Mouse (Mus musculus): ENCODE results near the gene Mgat2. TPM values are rescaled to one million over a fixed set of nuclear protein-coding genes. Genes with fewer than 3 reads are reported as not detected.

Mgat2 gene
- polyA plus RNA-seq (2012; fragmentation: generic; extraction: Trizol) = 10 to 100 TPM in 1 of 2 experiments, 1 to 10 TPM in 1; 5.5 to 20.9 TPM

GRCm38 (mm10) chr12:69183583-69184308 is at the start of gene Mgat2, which contains the start of gene Rpl36al:
Gene Mgat2, plus strand, starts transcription at chr12:69184157.
Gene Rpl36al, minus strand, starts transcription at chr12:69184083.

GRCm38 (mm10) chr12:69158765-69159577 is 25.0 kb upstream of the Mgat2 start, which contains the start of gene Rps29:
Gene Rps29, minus strand, starts transcription at chr12:69159186.

GRCm38 (mm10) chr12:69168461-69169106 is 15.4 kb upstream of the Mgat2 start, which contains the start of gene Lrr1:
Gene Lrr1, plus strand, starts transcription at chr12:69168814.

GRCm38 (mm10) chr12:69196444-69197377 is 12.8 kb downstream of the Mgat2 start, which contains the start of gene Gm49383:
Gene Gm49383, minus strand, starts transcription at chr12:69197104.

GRCm38 (mm10) chr12:69198164-69198535 is 14.2 kb downstream of the Mgat2 start, which contains the start of gene Dnaaf2:
Gene Dnaaf2, minus strand, starts transcription at chr12:69198429.

GRCm38 (mm10) chr12:69204052-69204833 is 20.3 kb downstream of the Mgat2 start, which contains the start of gene Gm49384:
Gene Gm49384, minus strand, starts transcription at chr12:69204267.

GRCm38 (mm10) chr12:69227776-69228466 is 44.0 kb downstream of the Mgat2 start, which contains the start of gene Pole2:
Gene Pole2, minus strand, starts transcription at chr12:69228195.

Other genes with a start within 250 kb of the Mgat2 start
- gene Rps29, start 25.0 kb upstream of the Mgat2 start, polyA plus RNA-seq (2012; fragmentation: generic; extraction: Trizol) = 1,000 to 10,000 TPM; 5,905 to 9,496 TPM
- gene Lrr1, start 15.3 kb upstream of the Mgat2 start, polyA plus RNA-seq (2012; fragmentation: generic; extraction: Trizol) = 1 to 10 TPM; 5.6 to 8.9 TPM
- 100 to 1,000 TPM; 638 to 657 TPM for gene Rpl36al, start 74 bp upstream of the Mgat2 start, polyA plus RNA-seq (2012; fragmentation: generic; extraction: Trizol)
- 1 to 10 TPM; 1.0 to 1.2 TPM for gene Gm49383, start 12.9 kb downstream of the Mgat2 start, polyA plus RNA-seq (2012; fragmentation: generic; extraction: Trizol)
- gene Dnaaf2, start 14.3 kb downstream of the Mgat2 start, polyA plus RNA-seq (2012; fragmentation: generic; extraction: Trizol) = 1 to 10 TPM; 2.8 to 3.5 TPM
- 1 to 10 TPM; 3.1 to 5.5 TPM for gene Gm49384, start 20.1 kb downstream of the Mgat2 start, polyA plus RNA-seq (2012; fragmentation: generic; extraction: Trizol)
- gene Pole2, start 44.0 kb downstream of the Mgat2 start, polyA plus RNA-seq (2012; fragmentation: generic; extraction: Trizol) = 1 to 10 TPM; 4.1 to 6.2 TPM
- 1 to 10 TPM in 1 of 2 experiments, under 1 TPM in 1; 0.68 to 5.9 TPM for gene Klhdc1, start 57.0 kb downstream of the Mgat2 start, polyA plus RNA-seq (2012; fragmentation: generic; extraction: Trizol)
- gene Klhdc2, start 112.5 kb downstream of the Mgat2 start, polyA plus RNA-seq (2012; fragmentation: generic; extraction: Trizol) = 10 to 100 TPM; 16.4 to 49.1 TPM
- gene Nemf, start 173.0 kb downstream of the Mgat2 start, polyA plus RNA-seq (2012; fragmentation: generic; extraction: Trizol) = 1 to 10 TPM; 1.1 to 5.3 TPM
- 10 to 100 TPM; 59.3 to 61.1 TPM for gene Arf6, start 188.0 kb downstream of the Mgat2 start, polyA plus RNA-seq (2012; fragmentation: generic; extraction: Trizol)
- gene Gm9887, start 188.3 kb downstream of the Mgat2 start, polyA plus RNA-seq (2012; fragmentation: generic; extraction: Trizol) = 1 to 10 TPM; 1.3 to 3.4 TPM